Mouse (Mus musculus): Measurements from ENCODE around the gene Klhl35.

- TF ChIP-seq POLR2A (IDR thresholded peaks at IDR 0.05; ENCODE audit: insufficient read depth, low read depth, low read length) (no peak), CTCF (IDR thresholded peaks at IDR 0.05) (no peak)
These were observed 53.3 kb downstream of the Klhl35 start for GRCm38 (mm10) chr7:99518954-99519644.

All from heart, adult 2 months (tissue).